Mouse (Mus musculus) B cell, adult 2 months (primary cell): ENCODE data around the gene Ulk4.

Source experiments
- DNase-seq, 2 experiments: peaks; one replicate each; pipeline ENCODE4 v3.0.0; 2022

The Ulk4 gene

GRCm38 (mm10) chr9:120963104-120963503 lies 313.9 kb downstream of the Ulk4 start:
- no peak for DNase-seq

GRCm38 (mm10) chr9:120961969-120962700 lies 314.9 kb downstream of the Ulk4 start:
- peak in 1 of 2 experiments; percentile 8 for DNase-seq

DNA sequence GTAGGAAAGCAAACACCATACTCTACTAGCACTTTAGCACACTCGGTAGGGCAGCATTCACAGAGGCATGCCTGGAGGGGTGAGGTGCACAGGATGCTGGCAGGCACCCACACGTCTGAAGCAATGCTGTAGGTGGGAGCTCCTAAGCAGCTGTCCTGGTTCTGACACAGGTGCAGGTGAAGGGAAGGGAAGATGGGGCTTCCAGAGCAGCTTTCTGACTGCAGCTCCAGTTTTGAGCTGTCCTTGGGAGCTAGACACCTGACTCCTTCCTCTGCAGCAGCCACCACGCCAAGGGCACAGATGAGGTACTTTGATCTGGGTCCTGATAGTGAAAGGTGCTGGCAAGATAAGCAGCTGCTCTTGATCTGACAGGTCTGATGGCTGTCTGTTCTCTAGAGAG lies 315.5 kb downstream of the Ulk4 start:
- DNase-seq = no peak

DNA sequence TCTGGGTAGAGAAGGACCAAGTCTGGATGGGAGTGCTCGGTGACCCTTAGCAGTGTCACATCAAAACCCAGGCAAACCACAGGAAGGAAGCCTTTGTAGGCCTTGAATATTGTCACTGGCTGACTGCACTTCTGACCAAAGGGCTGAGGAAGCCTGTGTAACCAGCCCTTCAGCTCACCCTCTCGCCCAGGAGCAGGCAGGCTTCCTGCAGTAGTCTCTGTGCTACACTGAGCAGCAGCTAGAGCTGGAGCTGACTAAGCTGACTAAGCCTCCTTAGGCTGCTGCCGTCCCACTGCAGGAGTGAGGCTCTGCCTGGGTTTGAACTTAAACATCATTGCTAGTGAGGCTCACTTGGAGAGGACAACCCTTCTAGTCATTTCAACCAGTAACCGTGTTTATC lies 316.4 kb downstream of the Ulk4 start:
- DNase-seq = no peak

- DNase-seq = no peak
Measured at GRCm38 (mm10) chr9:120959225-120959624, 317.8 kb downstream of the Ulk4 start.

DNA sequence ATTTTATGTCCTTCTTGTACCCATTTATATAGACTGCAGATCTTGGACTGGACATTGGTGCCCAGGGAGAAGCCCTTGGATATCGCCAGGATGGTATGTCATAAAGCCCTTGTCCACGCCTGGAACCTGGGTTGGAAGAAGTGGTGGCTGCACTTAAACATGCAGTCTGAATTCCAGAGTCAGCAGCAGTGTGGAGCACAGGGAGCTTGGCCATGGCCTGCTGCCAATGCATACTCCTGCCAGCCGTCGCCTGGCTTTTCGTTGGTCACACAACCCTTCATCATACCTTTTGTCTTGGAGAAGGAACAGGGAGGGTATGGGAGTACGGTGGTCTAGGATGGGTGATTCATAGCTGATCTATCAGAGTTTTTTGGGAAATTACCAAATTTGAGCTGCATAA lies 318.4 kb downstream of the Ulk4 start:
- DNase-seq = no peak

DNA sequence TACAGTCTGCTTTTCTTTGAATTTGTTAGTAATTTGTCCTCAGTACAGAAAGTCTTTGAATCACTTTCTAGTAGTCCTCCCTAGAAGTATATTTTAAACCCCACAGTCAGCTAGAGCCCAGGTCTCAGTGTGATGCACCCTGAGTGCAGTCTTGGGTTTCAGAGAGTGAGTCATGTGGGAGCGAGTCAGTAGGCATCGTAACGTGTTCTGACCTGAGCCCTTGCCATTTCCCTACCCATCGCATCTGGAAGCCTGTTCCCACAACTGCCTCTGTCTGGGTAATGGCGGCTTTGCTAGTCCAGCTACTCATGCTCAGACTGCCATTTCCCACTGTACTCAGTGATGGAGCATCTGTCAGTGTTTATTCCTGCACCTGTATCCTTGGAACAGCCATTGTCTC lies 318.9 kb downstream of the Ulk4 start:
- DNase-seq = no peak

DNA sequence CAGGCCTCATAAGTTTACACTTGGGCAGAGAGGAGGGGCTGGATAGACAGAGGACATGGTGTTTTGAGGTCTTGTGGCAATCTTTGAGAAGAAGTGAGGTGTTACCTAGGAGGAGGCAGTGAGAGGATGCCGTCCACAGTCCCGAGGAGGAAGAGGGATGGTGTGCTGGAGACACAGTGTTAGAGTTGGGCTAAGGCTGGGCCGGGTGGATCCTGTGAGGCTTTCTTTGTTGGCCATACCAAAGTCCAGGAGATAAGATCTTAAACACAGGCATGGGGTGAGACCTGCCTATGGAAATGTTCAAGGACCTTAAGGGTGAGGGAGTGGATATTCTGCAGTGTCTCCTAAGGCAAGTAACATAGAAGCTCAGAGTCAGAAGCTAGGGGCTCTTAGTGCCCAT lies 325.1 kb downstream of the Ulk4 start:
- DNase-seq = no peak

- no peak for DNase-seq
Measured at GRCm38 (mm10) chr9:120950761-120951160, 326.2 kb downstream of the Ulk4 start.

- DNase-seq = no peak
Measured at GRCm38 (mm10) chr9:120948832-120949231, 328.2 kb downstream of the Ulk4 start.

- no peak for DNase-seq
Measured at GRCm38 (mm10) chr9:120946131-120946530, 330.9 kb downstream of the Ulk4 start.

DNA sequence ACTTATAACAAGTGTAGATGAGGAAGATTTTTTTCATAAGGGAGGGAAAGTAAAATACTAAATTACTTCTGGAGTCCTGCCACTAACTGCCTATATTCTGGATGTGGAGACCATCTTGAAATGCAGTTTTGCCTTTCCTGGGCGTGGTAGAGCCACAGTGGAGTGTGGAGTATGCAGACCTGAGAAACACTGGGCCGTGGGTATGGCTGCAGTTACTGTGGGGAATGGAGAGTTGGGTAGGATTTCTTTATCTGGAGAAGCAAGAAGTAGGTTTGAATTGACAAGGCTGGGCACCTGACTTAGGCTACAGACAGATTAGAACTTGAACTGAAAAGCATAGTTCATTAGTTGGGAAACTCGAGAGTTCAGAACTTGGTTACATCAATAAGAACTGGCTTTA lies 332.8 kb downstream of the Ulk4 start:
- DNase-seq = peak in 1 of 2 experiments; percentile 8

DNA sequence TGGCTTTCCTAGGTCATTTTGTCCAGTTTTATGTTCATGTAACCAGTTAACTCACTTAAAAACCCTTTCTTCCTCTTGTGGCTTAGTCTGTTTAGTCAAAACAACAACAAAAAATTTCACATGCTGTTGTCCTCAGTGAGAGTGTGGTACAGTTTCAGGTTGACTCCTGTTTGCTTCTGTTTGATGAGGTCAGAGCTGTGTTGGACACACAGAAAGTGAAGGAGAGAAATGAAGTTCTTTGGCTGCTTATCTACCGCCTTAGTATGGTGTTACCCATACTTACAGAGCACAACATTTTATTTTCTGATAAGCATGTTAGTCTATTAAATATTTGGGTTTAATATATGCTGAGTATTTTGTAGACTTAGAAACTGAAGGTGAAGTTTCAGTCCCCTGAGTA lies 333.2 kb downstream of the Ulk4 start:
- DNase-seq = no peak

DNA sequence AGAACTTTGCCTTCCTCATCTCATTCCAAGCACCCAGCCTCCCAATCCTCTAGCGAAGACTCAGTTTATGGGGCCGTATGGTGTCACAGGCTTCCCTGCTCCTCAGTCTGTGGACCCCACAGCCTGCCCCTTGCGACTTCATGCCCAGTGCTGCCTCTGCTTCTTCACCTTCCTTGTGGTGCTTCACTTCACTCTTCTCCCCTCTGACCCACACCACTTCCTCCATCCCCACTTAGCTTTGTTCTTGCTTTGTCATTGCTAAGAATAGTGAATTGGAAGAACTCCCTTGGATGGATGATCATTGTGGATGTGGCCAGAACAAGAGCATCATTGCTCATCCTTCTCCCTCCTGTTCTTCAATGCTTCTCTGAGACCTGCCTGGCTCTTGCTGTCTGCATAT lies 336.1 kb downstream of the Ulk4 start:
- no peak for DNase-seq

GRCm38 (mm10) chr9:120936351-120936750 lies 340.6 kb downstream of the Ulk4 start:
- peak; percentile 61 to 67 for DNase-seq

DNA sequence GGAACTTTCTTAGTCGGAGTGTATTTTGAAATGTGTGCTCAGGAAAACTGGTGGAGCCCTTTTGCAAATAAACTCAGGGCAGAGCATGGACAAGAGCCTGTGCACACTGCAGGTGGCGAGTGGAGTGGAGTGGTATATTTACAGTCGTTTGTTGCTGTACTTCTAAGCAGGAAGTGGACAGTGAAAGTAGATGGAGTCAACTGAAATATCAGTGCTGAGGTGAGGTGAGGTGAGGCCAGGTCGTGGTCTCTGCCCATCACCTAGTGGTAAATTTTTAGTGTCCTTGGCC lies 341.4 kb downstream of the Ulk4 start:
- DNase-seq = no peak

DNA sequence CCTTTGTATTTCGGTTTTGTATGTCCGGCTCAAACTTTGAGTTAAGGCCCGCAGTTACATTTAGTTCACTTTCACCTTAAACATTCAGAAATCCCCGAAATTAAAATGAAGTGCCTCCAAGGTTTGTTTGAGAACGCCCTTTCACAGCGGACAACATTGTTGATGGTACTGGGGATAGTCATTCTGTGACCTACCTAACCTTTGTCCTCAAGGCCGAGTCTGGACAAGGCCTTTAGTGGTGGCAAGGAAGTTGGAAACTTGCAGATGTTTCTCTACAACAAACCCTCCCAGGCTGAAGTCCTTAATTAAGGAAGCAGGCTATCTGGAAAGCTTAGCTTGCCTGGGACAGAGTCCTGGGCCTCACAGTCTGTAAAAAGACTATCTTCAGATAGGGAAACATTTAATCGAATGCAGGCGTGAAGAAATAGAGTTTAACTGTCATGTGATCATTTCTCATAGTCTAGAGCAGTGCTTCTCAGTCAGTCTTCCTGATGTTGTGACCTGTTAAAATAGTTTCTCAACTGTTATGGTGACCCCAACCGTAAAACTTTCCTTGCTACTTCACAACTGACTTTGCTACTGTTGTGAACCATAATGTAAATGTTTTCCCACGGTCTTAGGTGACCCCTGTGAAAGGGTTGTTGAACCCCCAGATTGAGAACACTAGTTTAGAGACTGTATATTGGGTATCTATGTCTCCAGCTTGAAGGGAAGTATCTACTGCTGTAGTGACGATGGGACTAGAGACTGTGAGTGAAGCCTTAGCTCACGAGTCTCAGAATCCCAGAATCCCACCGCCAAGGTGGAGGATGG lies 342.0 kb downstream of the Ulk4 start:
- DNase-seq = peak; percentile 16 to 20

DNA sequence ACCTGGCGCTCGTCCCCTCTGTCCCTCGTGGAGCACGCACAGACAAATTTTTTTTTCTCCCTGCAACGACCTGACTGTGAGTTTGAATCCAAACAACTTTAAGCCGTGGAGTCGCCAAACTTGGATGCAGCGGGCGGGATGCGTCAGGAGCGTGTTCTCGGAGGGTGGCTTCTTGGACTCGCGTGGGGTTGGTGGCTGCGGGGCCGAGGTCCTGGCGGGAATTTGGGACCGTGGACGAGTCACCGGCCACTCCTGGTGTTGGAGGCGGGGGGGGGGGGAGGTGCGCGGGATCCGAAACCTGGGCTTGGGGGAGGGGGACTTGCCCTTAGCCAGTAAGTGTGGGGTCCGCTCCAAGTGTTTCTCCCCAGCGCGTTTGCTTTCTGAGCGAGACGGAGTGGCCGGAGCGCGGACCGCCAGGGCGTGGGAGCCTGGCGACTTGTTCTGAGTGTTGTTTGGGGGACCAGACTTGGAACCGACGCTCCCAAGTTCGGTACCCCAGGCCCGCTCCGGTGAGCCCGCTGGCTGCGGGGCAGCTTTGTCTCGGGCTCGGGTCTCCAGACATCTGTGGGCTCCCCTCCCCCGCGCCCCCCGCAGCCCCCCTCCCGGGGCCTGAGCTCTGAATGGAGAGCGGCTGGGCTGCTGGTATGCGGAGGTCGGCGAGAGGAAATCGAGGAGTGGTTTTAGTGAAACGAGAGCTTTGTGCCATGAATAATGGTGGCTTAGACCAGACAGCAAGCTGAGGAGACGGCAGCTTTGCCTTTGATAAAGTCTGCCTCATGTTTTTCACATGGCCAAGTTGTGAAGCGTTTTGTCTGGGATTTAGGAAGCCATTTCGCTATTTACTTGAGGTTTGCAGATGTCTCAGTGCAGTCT lies 342.9 kb downstream of the Ulk4 start:
- peak; percentile 29 to 44 for DNase-seq

GRCm38 (mm10) chr9:120933587-120933885 lies 343.5 kb downstream of the Ulk4 start:
- no peak for DNase-seq

GRCm38 (mm10) chr9:120932797-120933586 lies 344.0 kb downstream of the Ulk4 start:
- peak; percentile 98 to 99 for DNase-seq

GRCm38 (mm10) chr9:120932371-120932770 lies 344.6 kb downstream of the Ulk4 start:
- DNase-seq = no peak

DNA sequence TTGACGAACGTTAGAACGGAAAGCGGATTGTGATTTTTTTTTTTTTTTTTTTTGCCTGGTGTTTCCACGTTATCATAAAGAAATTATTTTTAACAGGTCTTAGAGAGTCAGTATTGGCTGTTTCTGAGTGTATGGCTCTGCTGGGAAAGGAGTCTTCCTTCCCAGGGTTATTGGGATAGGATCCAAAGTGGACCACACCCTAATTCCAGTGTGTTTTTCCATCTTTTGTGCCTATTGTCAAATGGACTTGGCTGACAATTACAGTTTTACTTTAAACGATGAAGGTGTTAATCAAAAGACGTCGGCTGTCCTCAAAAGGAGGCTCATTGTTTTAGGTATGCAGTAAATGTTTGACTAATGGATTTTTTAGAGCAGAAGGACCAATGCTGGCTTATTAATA lies 346.2 kb downstream of the Ulk4 start:
- DNase-seq = no peak

- DNase-seq = no peak
Measured at GRCm38 (mm10) chr9:120930021-120930420, 347.0 kb downstream of the Ulk4 start.
